Mouse (Mus musculus) myocyte (in vitro differentiated cells): Measurements from ENCODE around the gene Abcd4.

Source experiments
- CEBPB ChIP-seq: IDR thresholded peaks from 2 replicates; pipeline ENCODE4 v1.6.1; 2011; ENCODE audit warnings: mild to moderate bottlenecking, moderate library complexity; ENCODE audit not compliant: poor library complexity, insufficient read depth, severe bottlenecking
- E2F4 ChIP-seq: IDR thresholded peaks from one replicate; pipeline ENCODE4 v1.6.1; 2011; ENCODE audit warnings: mild to moderate bottlenecking, control low read depth, moderate library complexity; ENCODE audit not compliant: insufficient read depth
- MAX ChIP-seq: IDR thresholded peaks from one replicate; pipeline ENCODE4 v1.6.1; 2011; ENCODE audit warnings: low read depth, mild to moderate bottlenecking, control low read depth
- MYOD1 ChIP-seq, 3 experiments: IDR thresholded peaks; one replicate each; pipeline ENCODE4 v1.6.1; 2011; ENCODE audit warnings: control low read depth in 2 of 3, low read depth in 2 of 3, mild to moderate bottlenecking in 2 of 3, moderate library complexity in 1 of 3; ENCODE audit not compliant: insufficient read length in 2 of 3, control insufficient read depth in 1 of 3
- MYOG ChIP-seq, 3 experiments: IDR thresholded peaks; one replicate each; pipeline ENCODE4 v1.6.1; 2011; ENCODE audit warnings: control low read depth in 2 of 3, low read depth in 2 of 3, mild to moderate bottlenecking in 2 of 3; ENCODE audit not compliant: insufficient read length in 2 of 3, control insufficient read depth in 1 of 3, insufficient read depth in 1 of 3
- POLR2A ChIP-seq: IDR thresholded peaks from one replicate; pipeline ENCODE4 v1.6.1; 2011; ENCODE audit warnings: low read depth, mild to moderate bottlenecking, control low read depth, moderate library complexity; ENCODE audit not compliant: insufficient read length
- TCF12 ChIP-seq: IDR thresholded peaks from one replicate; pipeline ENCODE4 v1.6.1; 2011; ENCODE audit warnings: mild to moderate bottlenecking, control low read depth; ENCODE audit not compliant: poor library complexity, insufficient read depth, severe bottlenecking
- USF1 ChIP-seq: IDR thresholded peaks from one replicate; pipeline ENCODE4 v1.6.1; 2011; ENCODE audit warnings: low read depth, mild to moderate bottlenecking, control low read depth, moderate library complexity

GRCm38 (mm10) chr12:84631867-84632266 is 14.7 kb upstream of the Abcd4 start:
- TF ChIP-seq MYOG (IDR thresholded peaks at IDR 0.05; ENCODE audit: control insufficient read depth in 1 of 3, insufficient read depth in 1 of 3, insufficient read length in 2 of 3, low read depth in 2 of 3) = no peak
- TF ChIP-seq TCF12 = no peak
- TF ChIP-seq POLR2A = no peak
- no peak for TF ChIP-seq MAX
- TF ChIP-seq E2F4 = no peak
- TF ChIP-seq USF1 = no peak
- no peak for TF ChIP-seq MYOD1 (IDR thresholded peaks at IDR 0.05; ENCODE audit: control insufficient read depth in 1 of 3, insufficient read length in 2 of 3, low read depth in 2 of 3)
- no peak for TF ChIP-seq CEBPB
